Mouse (Mus musculus) stomach, postnatal 0 days (tissue): ENCODE measurements at regions not wholly inside any gene's neighbourhood (a gene's known extent, or its start where the extent isn't known, plus 50 kb on each side); places are given as distances from the start of the nearest gene placed in this dataset.

ENCODE experiments used
- ATAC-seq: fragments of 200-750 bp; cut with Nextera tagmentation; 2 replicates; pipeline ENCODE4 v1.8.0; 2017; ENCODE audit not compliant: low FRiP score, low TSS enrichment
- DNase-seq: peaks from one replicate; pipeline ENCODE4 v3.0.0-alpha.2; 2016; ENCODE audit warnings: low spot score
- H3K27ac ChIP-seq: fragments of 300-500 bp; sonication (generic); replicated peaks from 2 replicates; pipeline ENCODE4 v1.5.1; 2014; ENCODE audit warnings: mild to moderate bottlenecking, control low read depth
- H3K27me3 ChIP-seq: fragments of 300-500 bp; sonication (generic); 2 replicates; pipeline ENCODE4 v1.6.1; 2014; ENCODE audit warnings: low read length; ENCODE audit not compliant: control insufficient read depth, insufficient read depth
- H3K36me3 ChIP-seq: fragments of 300-500 bp; sonication (generic); 2 replicates; pipeline ENCODE4 v1.6.1; 2014; ENCODE audit warnings: low read length, mixed read lengths; ENCODE audit not compliant: control insufficient read depth, insufficient read depth
- H3K4me1 ChIP-seq: fragments of 300-500 bp; sonication (generic); replicated peaks from 2 replicates; pipeline ENCODE4 v1.6.1; 2014; ENCODE audit warnings: antibody characterized with exemption; ENCODE audit not compliant: control insufficient read depth, insufficient read depth
- H3K4me2 ChIP-seq: fragments of 300-500 bp; sonication (generic); replicated peaks from 2 replicates; pipeline ENCODE4 v1.6.1; 2014; ENCODE audit warnings: low read depth, mild to moderate bottlenecking, control low read depth, moderate library complexity
- H3K4me3 ChIP-seq: fragments of 300-500 bp; sonication (generic); 2 replicates; pipeline ENCODE4 v1.5.1; 2014; ENCODE audit warnings: low read depth, low read length, control low read depth
- H3K9ac ChIP-seq: fragments of 300-500 bp; sonication (generic); 2 replicates; pipeline ENCODE4 v1.6.1; 2014; ENCODE audit warnings: mild to moderate bottlenecking, low read length, control low read depth, mixed read lengths
- H3K9me3 ChIP-seq: fragments of 300-500 bp; sonication (generic); 2 replicates; pipeline ENCODE4 v1.6.1; 2016; ENCODE audit warnings: low read length; ENCODE audit not compliant: control insufficient read depth
- CTCF ChIP-seq: IDR thresholded peaks from 2 replicates; pipeline ENCODE4 v1.5.1; 2016; ENCODE audit warnings: antibody characterized with exemption, low read depth, mild to moderate bottlenecking, moderate library complexity
- EP300 ChIP-seq: optimal IDR thresholded peaks from 2 replicates; pipeline ENCODE3; 2016; ENCODE audit warnings: antibody characterized with exemption
- WGBS: fragments of 180-500 bp; shearing (Covaris S2); extraction: QIAGEN DNeasy Blood & Tissue Kit; methylation state at CpG from one replicate; pipeline ENCODE4 v1.1.7; 2014; 5-methylcytosine and 5-hydroxymethylcytosine counted together

DNA sequence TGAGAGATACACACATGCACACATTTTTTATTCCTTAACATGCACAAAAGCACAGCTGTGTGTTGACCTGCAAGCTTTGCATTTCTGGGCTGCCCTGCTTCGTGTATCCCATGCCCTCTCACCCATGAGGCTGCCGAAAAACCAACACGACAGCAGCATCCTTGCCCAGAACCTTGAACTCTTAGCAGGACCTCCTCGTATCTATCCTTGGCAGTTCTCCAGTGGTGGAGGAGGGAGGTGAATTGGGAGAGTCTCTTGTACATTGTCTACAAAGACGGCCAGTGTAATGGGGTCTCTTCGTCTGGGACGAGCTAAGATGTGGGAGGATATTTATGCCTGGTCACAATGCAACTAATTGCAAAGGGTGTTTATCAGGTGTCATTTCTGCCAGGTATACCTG is 149.6 kb upstream of the Cadm1 start:
- DNase-seq (no peak), ATAC-seq (no peak)
- Histone ChIP-seq H3K9ac (no peak overlapping the region), H3K4me2 (no peak overlapping the region), H3K4me1 (no peaks in the 10 kb centered on the region), H3K27me3 (no peaks in the 10 kb centered on the region), H3K27ac (no peak overlapping the region), H3K9me3 (no peaks in the 10 kb centered on the region), H3K4me3 (no peak overlapping the region), H3K36me3 (no peaks in the 10 kb centered on the region)
- WGBS, result 62% methylated on average over 7 of the region's 7 CpGs
- no peak for TF ChIP-seq CTCF

DNA sequence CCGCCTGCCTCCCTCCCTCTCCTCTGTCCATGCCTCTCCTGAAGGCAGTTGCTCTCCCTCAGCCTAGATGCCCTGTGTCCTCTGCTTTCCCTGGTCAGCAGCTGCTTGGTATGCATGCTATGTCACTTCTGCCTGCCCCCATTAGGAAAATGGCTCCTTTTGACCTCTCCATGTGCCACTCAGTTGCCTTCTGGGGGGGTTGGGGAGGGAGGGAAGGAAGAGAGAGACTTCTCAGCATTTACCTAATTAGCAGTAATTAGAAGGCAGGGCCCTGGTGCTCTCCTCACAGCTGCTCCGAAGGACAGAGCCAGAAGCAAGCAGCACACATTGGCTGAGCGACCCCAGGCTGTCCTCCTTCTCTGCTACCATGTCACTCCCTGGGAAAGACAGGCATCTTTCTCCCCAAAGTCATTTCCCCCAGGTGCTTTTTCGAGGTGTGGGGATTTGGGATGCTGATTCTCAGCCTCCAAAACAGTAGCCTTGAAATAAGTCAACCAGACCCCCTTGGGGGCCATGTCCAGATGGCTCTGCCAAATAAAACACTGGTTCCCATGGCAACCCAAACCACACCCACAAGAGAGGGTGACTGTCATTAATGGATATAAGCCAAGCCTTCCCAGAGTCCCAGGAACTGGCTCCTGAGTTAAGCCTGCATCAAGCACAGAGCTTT is 145.7 kb upstream of the Cadm1 start:
- TF ChIP-seq EP300 (no peak), CTCF (no peak)
- Histone ChIP-seq H3K36me3 (no peaks in the 10 kb centered on the region), H3K27me3 (no peaks in the 10 kb centered on the region; the same call in 1 of the 2 replicates), H3K4me2 (no peak overlapping the region), H3K27ac (no peak overlapping the region), H3K4me1 (no peaks in the 10 kb centered on the region), H3K4me3 (no peak overlapping the region), H3K9me3 (no peaks in the 10 kb centered on the region), H3K9ac (no peak overlapping the region)
- WGBS, result 52% methylated on average over 4 of the region's 4 CpGs
- ATAC-seq (no peak), DNase-seq (no peak)

DNA sequence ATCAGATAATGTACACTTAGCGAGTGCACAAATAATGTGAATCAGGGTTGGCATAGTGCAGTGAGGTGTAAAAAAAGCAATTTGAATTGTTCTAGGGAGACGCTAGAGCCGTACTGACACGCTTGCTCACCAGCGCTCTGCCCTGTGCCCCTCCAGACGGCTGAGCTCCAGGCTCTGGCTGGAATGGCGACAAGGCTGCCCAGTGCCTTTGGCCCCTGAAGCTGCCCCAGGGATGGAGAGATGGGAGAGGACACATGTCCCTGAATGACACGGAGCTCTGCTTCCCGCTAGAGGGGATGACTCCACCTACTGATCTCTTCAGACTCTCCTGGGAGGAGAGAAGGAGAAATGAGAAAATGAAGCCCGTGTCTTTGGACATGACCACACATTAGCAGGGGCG is 143.3 kb upstream of the Cadm1 start:
- H3K36me3 ChIP-seq, result no peaks in the 10 kb centered on the region
- TF ChIP-seq EP300 (no peak), CTCF (no peak)
- H3K4me2 ChIP-seq, result no peak overlapping the region
- H3K4me3 ChIP-seq, result no peak overlapping the region
- ATAC-seq (no peak), DNase-seq (no peak)
- no peak overlapping the region for H3K9ac ChIP-seq
- H3K27ac ChIP-seq, result no peak overlapping the region
- H3K4me1 ChIP-seq, result no peaks in the 10 kb centered on the region
- 74% methylated on average over 11 of the region's 11 CpGs for WGBS
- no peaks in the 10 kb centered on the region; the same call in 1 of the 2 replicates for H3K27me3 ChIP-seq
- no peaks in the 10 kb centered on the region for H3K9me3 ChIP-seq

DNA sequence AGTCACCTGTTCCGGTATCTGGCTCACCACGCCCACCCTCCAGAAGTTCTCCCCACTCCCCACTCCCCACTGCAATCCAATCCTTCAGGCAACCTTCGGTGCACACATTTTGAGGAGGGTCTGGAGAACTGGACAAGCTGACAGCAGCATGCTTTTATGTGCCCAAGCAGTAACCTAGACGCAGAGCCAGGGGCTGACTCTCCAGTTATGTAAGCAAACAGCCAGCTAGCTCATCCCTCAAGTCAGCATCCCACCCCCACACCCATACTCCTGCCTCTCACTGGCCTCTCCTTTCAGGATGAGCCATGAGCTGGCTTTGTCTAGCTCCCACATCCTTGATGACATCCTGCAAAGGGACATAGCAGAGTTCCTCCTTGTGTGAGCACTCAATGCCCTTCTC is 142.8 kb upstream of the Cadm1 start:
- DNase-seq, result no peak
- ATAC-seq, result no peak
- WGBS, result 34% methylated on average over 4 of the region's 4 CpGs
- H3K9ac ChIP-seq, result no peak overlapping the region
- no peaks in the 10 kb centered on the region; the same call in 1 of the 2 replicates for H3K27me3 ChIP-seq
- no peak for TF ChIP-seq CTCF
- TF ChIP-seq EP300, result no peak
- H3K27ac ChIP-seq, result no peak overlapping the region
- no peaks in the 10 kb centered on the region for H3K4me1 ChIP-seq
- H3K4me3 ChIP-seq, result no peak overlapping the region
- H3K36me3 ChIP-seq, result no peaks in the 10 kb centered on the region
- no peaks in the 10 kb centered on the region for H3K9me3 ChIP-seq
- no peak overlapping the region for H3K4me2 ChIP-seq

DNA sequence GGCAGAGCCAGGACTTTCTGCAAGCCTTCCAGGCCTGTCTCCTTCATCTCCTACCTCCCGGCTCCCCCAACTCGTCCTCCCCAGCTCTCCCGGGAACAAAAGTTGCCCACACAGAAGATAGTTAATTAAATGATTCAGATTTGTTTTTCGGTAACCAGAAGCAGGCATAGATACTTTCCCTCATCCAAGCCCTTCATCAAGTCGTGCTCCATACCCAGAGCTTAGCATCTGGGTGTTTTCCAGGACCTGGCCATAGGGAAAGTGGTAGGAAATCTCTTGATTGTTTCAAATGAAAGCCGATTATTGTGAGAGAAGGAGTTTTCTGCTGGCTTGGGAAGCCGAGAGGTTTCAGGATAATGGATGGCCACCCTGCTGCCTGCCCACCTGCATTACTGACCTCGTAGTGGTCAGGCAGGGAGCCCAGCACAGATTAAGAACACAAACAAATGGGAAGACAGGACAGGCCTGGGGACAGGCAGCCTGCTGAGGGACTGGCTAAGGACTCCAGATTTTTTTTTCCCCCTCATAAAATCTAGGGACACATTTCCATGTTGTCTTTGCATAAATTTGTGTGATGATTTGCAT is 142.2 kb upstream of the Cadm1 start:
- ATAC-seq, result no peak
- H3K27ac ChIP-seq, result no peak overlapping the region
- DNase-seq, result no peak
- TF ChIP-seq EP300 (no peak), CTCF (no peak)
- H3K4me2 ChIP-seq, result no peak overlapping the region
- H3K4me1 ChIP-seq, result no peaks in the 10 kb centered on the region
- no peaks in the 10 kb centered on the region; the same call in 1 of the 2 replicates for H3K27me3 ChIP-seq
- no peak overlapping the region for H3K9ac ChIP-seq
- H3K9me3 ChIP-seq, result no peaks in the 10 kb centered on the region
- no peaks in the 10 kb centered on the region for H3K36me3 ChIP-seq
- no peak overlapping the region for H3K4me3 ChIP-seq
- WGBS, result 40% methylated on average over 8 of the region's 8 CpGs

DNA sequence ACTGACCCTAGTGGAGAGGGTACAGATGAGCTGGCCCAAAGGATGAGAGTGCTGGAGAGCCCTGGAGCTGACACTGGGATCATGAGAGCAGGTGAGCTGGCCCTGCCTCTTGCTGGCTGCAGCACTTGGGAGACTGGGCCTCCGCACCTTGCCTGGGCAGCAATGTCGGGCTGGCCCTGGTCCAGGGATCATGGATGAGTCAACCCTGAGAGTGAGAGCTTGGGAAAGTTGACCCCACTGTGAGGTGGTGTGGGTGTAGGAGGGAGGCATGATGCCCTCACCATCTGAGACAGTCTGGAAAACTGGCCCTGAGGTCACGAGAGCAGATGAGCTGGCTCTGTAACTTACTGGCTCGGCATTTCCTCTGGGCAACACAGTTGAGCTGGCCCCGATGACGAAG is 140.1 kb upstream of the Cadm1 start:
- no peak for DNase-seq
- 93% methylated on average over 6 of the region's 6 CpGs for WGBS
- Histone ChIP-seq H3K4me3 (no peak overlapping the region), H3K4me2 (no peak overlapping the region), H3K9me3 (no peaks in the 10 kb centered on the region), H3K36me3 (no peaks in the 10 kb centered on the region), H3K27ac (no peak overlapping the region), H3K4me1 (no peaks in the 10 kb centered on the region), H3K27me3 (no peaks in the 10 kb centered on the region; the same call in 1 of the 2 replicates), H3K9ac (no peak overlapping the region)
- no peak for TF ChIP-seq EP300
- no peak for TF ChIP-seq CTCF
- no peak; the same call in 1 of the 2 replicates for ATAC-seq
